Mouse (Mus musculus) lung, embryonic 14.5 days (tissue): ENCODE measurements around the gene Gucd1. TPM values are rescaled to one million over a fixed set of nuclear protein-coding genes. Genes with fewer than 3 reads are reported as not detected.

Experiments used
- ATAC-seq: fragments of 200-750 bp; cut with Nextera tagmentation; 2 replicates; pipeline ENCODE4 v1.8.0; 2017; ENCODE audit warnings: mild to moderate bottlenecking, moderate TSS enrichment, moderate library complexity; ENCODE audit not compliant: insufficient read depth
- DNase-seq: peaks from one replicate; pipeline ENCODE4 v3.0.0-alpha.2; 2015
- H3K27ac ChIP-seq: fragments of 300-500 bp; sonication (generic); 2 replicates; pipeline ENCODE4 v1.5.1; 2014; ENCODE audit warnings: low read depth, mild to moderate bottlenecking, moderate library complexity
- H3K27me3 ChIP-seq: fragments of 300-500 bp; sonication (generic); 2 replicates; pipeline ENCODE4 v1.6.1; 2014; ENCODE audit warnings: low read length, control low read depth; ENCODE audit not compliant: insufficient read depth
- H3K36me3 ChIP-seq: fragments of 300-500 bp; sonication (generic); 2 replicates; pipeline ENCODE4 v1.6.1; 2014; ENCODE audit warnings: control low read depth; ENCODE audit not compliant: insufficient read depth
- H3K4me1 ChIP-seq: fragments of 300-500 bp; sonication (generic); 2 replicates; pipeline ENCODE4 v1.6.1; 2014; ENCODE audit warnings: antibody characterized with exemption, control low read depth; ENCODE audit not compliant: insufficient read depth
- H3K4me2 ChIP-seq: fragments of 300-500 bp; sonication (generic); 2 replicates; pipeline ENCODE4 v1.6.1; 2014; ENCODE audit warnings: mild to moderate bottlenecking
- H3K4me3 ChIP-seq: fragments of 300-500 bp; sonication (generic); 2 replicates; pipeline ENCODE4 v1.5.1; 2014; ENCODE audit warnings: low read depth, low read length
- H3K9ac ChIP-seq: fragments of 300-500 bp; sonication (generic); 2 replicates; pipeline ENCODE4 v1.6.1; 2014
- H3K9me3 ChIP-seq: fragments of 300-500 bp; sonication (generic); 2 replicates; pipeline ENCODE4 v1.6.1; 2016; ENCODE audit warnings: low read depth, low read length, control low read depth
- CTCF ChIP-seq: IDR thresholded peaks from 2 replicates; pipeline ENCODE4 v1.5.1; 2016; ENCODE audit warnings: antibody characterized with exemption, low read depth
- WGBS: fragments of 180-500 bp; shearing (Covaris S2); extraction: QIAGEN DNeasy Blood & Tissue Kit; methylation state at CpG from one replicate; pipeline ENCODE4 v1.1.7; 2014; 5-methylcytosine and 5-hydroxymethylcytosine counted together
- polyA plus RNA-seq: library from polyadenylated mRNA; unstranded; fragments of >200 nt; fragmentation: Nextera tagmentation; extraction: Ambion mirVana; gene quantifications from 2 replicates; pipeline ENCODE4 v1.2.1, GENCODE M21; 2014

Gucd1 gene
- polyA plus RNA-seq, 1 experiment from 2014 or later: 32.6 TPM

GRCm38 (mm10) chr10:75555557-75555956 is 37.8 kb upstream of the Gucd1 start:
- no peaks in the 10 kb centered on the region for H3K36me3 ChIP-seq
- 69% methylated on average over 6 of the region's 6 CpGs for WGBS
- TF ChIP-seq CTCF: no peak
- H3K4me3 ChIP-seq: no peak overlapping the region
- peaks cover 23% of the 10 kb centered on the region for H3K4me1 ChIP-seq
- ATAC-seq: no peak
- no peak for DNase-seq
- peak overlapping the region; percentile 67; the same call in 1 of the 2 replicates for H3K27ac ChIP-seq
- no peak overlapping the region for H3K9ac ChIP-seq
- H3K27me3 ChIP-seq: peaks cover 16% of the 10 kb centered on the region
- H3K4me2 ChIP-seq: no peak overlapping the region
- no peaks in the 10 kb centered on the region for H3K9me3 ChIP-seq

DNA sequence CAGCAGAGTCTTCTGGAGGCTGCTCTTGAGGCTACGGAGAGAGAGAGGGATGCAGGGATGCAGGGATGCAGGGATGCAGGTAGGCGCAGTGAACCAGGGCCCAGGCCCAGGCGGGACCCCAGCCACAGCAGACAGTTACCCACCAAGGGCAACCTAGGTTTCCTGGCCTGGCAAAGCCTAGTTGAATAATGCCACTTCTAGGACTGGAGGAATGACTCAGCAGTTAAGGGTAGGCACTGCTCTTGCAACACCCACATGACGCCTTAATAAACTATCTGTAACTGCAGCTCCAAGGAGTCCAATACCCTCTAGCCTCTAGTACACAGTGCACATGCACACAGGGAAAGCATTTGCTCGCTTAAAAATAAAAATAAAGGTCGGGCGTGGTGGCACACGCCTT is 36.3 kb upstream of the Gucd1 start:
- peaks cover 19% of the 10 kb centered on the region; the same call in 1 of the 2 replicates for H3K4me1 ChIP-seq
- H3K9ac ChIP-seq: no peak overlapping the region
- TF ChIP-seq CTCF: no peak
- no peak overlapping the region for H3K4me2 ChIP-seq
- H3K27ac ChIP-seq: no peak overlapping the region
- H3K27me3 ChIP-seq: peaks cover under 1% of the 10 kb centered on the region; the same call in 1 of the 2 replicates
- H3K36me3 ChIP-seq: no peaks in the 10 kb centered on the region
- ATAC-seq: no peak
- DNase-seq: no peak
- WGBS: 87% methylated on average over 8 of the region's 8 CpGs
- H3K9me3 ChIP-seq: no peaks in the 10 kb centered on the region
- no peak overlapping the region for H3K4me3 ChIP-seq

GRCm38 (mm10) chr10:75552701-75553450 is 35.1 kb upstream of the Gucd1 start:
- ATAC-seq: peak; percentile 52; the same call in 1 of the 2 replicates
- TF ChIP-seq CTCF: no peak
- no peak overlapping the region for H3K27ac ChIP-seq
- H3K27me3 ChIP-seq: no peaks in the 10 kb centered on the region
- no peak overlapping the region for H3K4me3 ChIP-seq
- H3K9me3 ChIP-seq: no peaks in the 10 kb centered on the region
- H3K4me2 ChIP-seq: no peak overlapping the region
- peaks cover 19% of the 10 kb centered on the region; the same call in 1 of the 2 replicates for H3K4me1 ChIP-seq
- 53% methylated on average over 13 of the region's 13 CpGs for WGBS
- H3K36me3 ChIP-seq: no peaks in the 10 kb centered on the region
- no peak overlapping the region for H3K9ac ChIP-seq
- DNase-seq: peak; percentile 38

- Histone ChIP-seq H3K4me1 (peaks cover 19% of the 10 kb centered on the region; the same call in 1 of the 2 replicates), H3K4me2 (no peak overlapping the region), H3K36me3 (no peaks in the 10 kb centered on the region), H3K9me3 (no peaks in the 10 kb centered on the region), H3K9ac (no peak overlapping the region), H3K4me3 (no peak overlapping the region), H3K27me3 (no peaks in the 10 kb centered on the region), H3K27ac (no peak overlapping the region)
- ATAC-seq (no peak), DNase-seq (no peak)
- TF ChIP-seq CTCF: no peak
- 54% methylated on average over 2 of the region's 2 CpGs for WGBS
Observed at GRCm38 (mm10) chr10:75552106-75552505, 34.3 kb upstream of the Gucd1 start.

- peaks cover 14% of the 10 kb centered on the region; the same call in 1 of the 2 replicates for H3K4me1 ChIP-seq
- no peak overlapping the region for H3K27ac ChIP-seq
- WGBS: 16% methylated on average over 12 of the region's 12 CpGs
- DNase-seq (peak; percentile 73), ATAC-seq (peak; percentile 59)
- peak; percentile 49 for TF ChIP-seq CTCF
- H3K9ac ChIP-seq: no peak overlapping the region
- H3K36me3 ChIP-seq: no peaks in the 10 kb centered on the region
- H3K4me2 ChIP-seq: peak overlapping the region; percentile 27; the same call in 1 of the 2 replicates
- no peak overlapping the region for H3K4me3 ChIP-seq
- H3K27me3 ChIP-seq: no peaks in the 10 kb centered on the region
- no peaks in the 10 kb centered on the region for H3K9me3 ChIP-seq
Observed at GRCm38 (mm10) chr10:75551175-75551574, 33.4 kb upstream of the Gucd1 start.

DNA sequence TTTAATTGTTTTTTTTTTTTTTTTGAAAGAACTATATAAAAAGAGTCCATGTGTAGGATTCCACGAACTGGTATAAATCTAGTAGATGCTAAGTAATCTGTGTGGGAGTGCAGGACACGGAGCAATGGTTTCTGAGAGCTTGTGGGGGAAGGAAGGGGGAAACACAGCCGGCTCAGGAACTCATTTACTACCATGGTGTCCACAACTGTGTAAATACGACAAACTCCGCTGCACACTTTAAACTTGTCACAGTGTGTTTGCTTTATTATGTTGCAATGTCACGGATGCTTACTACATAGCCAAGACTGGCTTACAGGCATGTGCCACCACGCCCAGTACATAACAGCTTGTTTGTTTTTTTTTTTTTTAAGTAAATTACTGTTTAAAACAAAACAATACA is 32.1 kb upstream of the Gucd1 start:
- no peak overlapping the region for H3K27ac ChIP-seq
- DNase-seq (no peak), ATAC-seq (no peak)
- H3K27me3 ChIP-seq: no peaks in the 10 kb centered on the region
- H3K9ac ChIP-seq: no peak overlapping the region
- H3K4me2 ChIP-seq: no peak overlapping the region
- TF ChIP-seq CTCF: no peak
- 59% methylated on average over 7 of the region's 7 CpGs for WGBS
- no peaks in the 10 kb centered on the region for H3K36me3 ChIP-seq
- H3K4me1 ChIP-seq: 0 out of 2 replicates have a peak, but pooled peaks cover 12% of the 10 kb centered on the region
- H3K4me3 ChIP-seq: no peak overlapping the region
- peaks cover 4% of the 10 kb centered on the region; the same call in 1 of the 2 replicates for H3K9me3 ChIP-seq

GRCm38 (mm10) chr10:75548486-75548885 is 30.7 kb upstream of the Gucd1 start:
- WGBS: 37% methylated on average over 14 of the region's 14 CpGs
- DNase-seq: peak; percentile 17
- Histone ChIP-seq H3K4me1 (0 out of 2 replicates have a peak, but pooled peaks cover 12% of the 10 kb centered on the region), H3K4me3 (no peak overlapping the region), H3K9me3 (peaks cover 4% of the 10 kb centered on the region; the same call in 1 of the 2 replicates), H3K27me3 (no peaks in the 10 kb centered on the region), H3K36me3 (no peaks in the 10 kb centered on the region), H3K4me2 (no peak overlapping the region), H3K27ac (no peak overlapping the region), H3K9ac (no peak overlapping the region)
- no peak for ATAC-seq
- TF ChIP-seq CTCF: no peak
